Mouse (Mus musculus): ENCODE measurements around the gene Hmgb3. TPM values are rescaled to one million over a fixed set of nuclear protein-coding genes. Genes with fewer than 3 reads are reported as not detected.
"Not testable (repeated sequence)": the region's sequence is repeated elsewhere in the genome, so short reads cannot be mapped to it uniquely, and the experiment has no call there.

The Hmgb3 gene
- polyA plus RNA-seq (2015; fragmentation: Nextera tagmentation; extraction: Ambion mirVana), result 169 and 192 TPM in 2 replicates

- Histone ChIP-seq H3K9me3 (no peaks in the 10 kb centered on the region), H3K4me3 (peak within 1 kb of the TSS; percentile 64), H3K4me2 (peak within 1 kb of the TSS; percentile 78), H3K27me3 (replicated peaks) (0 out of 2 replicates have a peak, but pooled peaks cover 6% of the 10 kb centered on the region), H3K36me3 (peaks cover 10% of the 10 kb centered on the region), H3K9ac (peak within 1 kb of the TSS; percentile 86), H3K27ac (replicated peaks) (peak within 1 kb of the TSS; percentile 90), H3K4me1 (no peaks in the 10 kb centered on the region)
- ATAC-seq (ENCODE audit: extremely low read depth, insufficient number of reproducible peaks, low FRiP score, low TSS enrichment), result peak; percentile 89
- WGBS, result 14% methylated on average over 59 of the region's 59 CpGs
Measured at GRCm38 (mm10) chrX:71555415-71556114, at the start of gene Hmgb3. Hmgb3 (plus strand) TSS chrX:71555918.

- not testable (repeated sequence) for H3K27ac ChIP-seq (replicated peaks); H3K9ac ChIP-seq; H3K27me3 ChIP-seq (replicated peaks); H3K4me2 ChIP-seq; H3K36me3 ChIP-seq; H3K4me3 ChIP-seq; H3K4me1 ChIP-seq; H3K9me3 ChIP-seq; ATAC-seq (ENCODE audit: extremely low read depth, insufficient number of reproducible peaks, low FRiP score, low TSS enrichment)
- WGBS, result 84% methylated on average over 4 of the region's 4 CpGs
Measured at GRCm38 (mm10) chrX:71506591-71506990, 49.1 kb upstream of the Hmgb3 start.

- no peak for ATAC-seq (ENCODE audit: extremely low read depth, insufficient number of reproducible peaks, low FRiP score, low TSS enrichment)
- no peak overlapping the region for H3K9ac ChIP-seq
Measured at GRCm38 (mm10) chrX:71519252-71519651, 36.5 kb upstream of the Hmgb3 start.

GRCm38 (mm10) chrX:71522889-71523288 lies 32.8 kb upstream of the Hmgb3 start:
- H3K4me3 ChIP-seq, result no peak overlapping the region
- H3K9me3 ChIP-seq, result no peaks in the 10 kb centered on the region
- 88% methylated on average over 3 of the region's 3 CpGs for WGBS
- H3K36me3 ChIP-seq, result no peaks in the 10 kb centered on the region
- H3K27me3 ChIP-seq (replicated peaks), result peaks cover 26% of the 10 kb centered on the region
- H3K27ac ChIP-seq (replicated peaks), result no peak overlapping the region
- ATAC-seq (ENCODE audit: extremely low read depth, insufficient number of reproducible peaks, low FRiP score, low TSS enrichment), result no peak
- peaks cover 5% of the 10 kb centered on the region for H3K4me1 ChIP-seq
- no peak overlapping the region for H3K4me2 ChIP-seq
- no peak overlapping the region for H3K9ac ChIP-seq

More at GRCm38 (mm10) chrX:71519252-71519651, 36.5 kb upstream of the Hmgb3 start:
- Histone ChIP-seq H3K27me3 (replicated peaks) (peaks cover 19% of the 10 kb centered on the region), H3K27ac (replicated peaks) (no peak overlapping the region), H3K9me3 (no peaks in the 10 kb centered on the region), H3K4me3 (no peak overlapping the region), H3K4me2 (no peak overlapping the region), H3K4me1 (no peaks in the 10 kb centered on the region), H3K36me3 (no peaks in the 10 kb centered on the region)
- 70% methylated on average over 4 of the region's 4 CpGs for WGBS

GRCm38 (mm10) chrX:71524310-71524709 lies 31.4 kb upstream of the Hmgb3 start:
- no peak overlapping the region for H3K4me2 ChIP-seq
- no peak for ATAC-seq (ENCODE audit: extremely low read depth, insufficient number of reproducible peaks, low FRiP score, low TSS enrichment)
- no peak overlapping the region for H3K27ac ChIP-seq (replicated peaks)

GRCm38 (mm10) chrX:71525593-71526299 lies 30.0 kb upstream of the Hmgb3 start:
- H3K9me3 ChIP-seq, result no peaks in the 10 kb centered on the region
- no peaks in the 10 kb centered on the region for H3K36me3 ChIP-seq
- H3K9ac ChIP-seq, result no peak overlapping the region
- 18% methylated on average over 3 of the region's 3 CpGs for WGBS
- H3K4me3 ChIP-seq, result no peak overlapping the region
- no peak overlapping the region for H3K27ac ChIP-seq (replicated peaks)
- H3K4me1 ChIP-seq, result peaks cover 14% of the 10 kb centered on the region
- ATAC-seq (ENCODE audit: extremely low read depth, insufficient number of reproducible peaks, low FRiP score, low TSS enrichment), result no peak
- H3K4me2 ChIP-seq, result no peak overlapping the region
- H3K27me3 ChIP-seq (replicated peaks), result peaks cover 32% of the 10 kb centered on the region

More at GRCm38 (mm10) chrX:71524310-71524709, 31.4 kb upstream of the Hmgb3 start:
- Histone ChIP-seq H3K4me1 (peaks cover 14% of the 10 kb centered on the region), H3K4me3 (no peak overlapping the region), H3K36me3 (no peaks in the 10 kb centered on the region), H3K9ac (no peak overlapping the region), H3K9me3 (no peaks in the 10 kb centered on the region), H3K27me3 (replicated peaks) (peaks cover 23% of the 10 kb centered on the region)
- 44% methylated on average over 2 of the region's 2 CpGs for WGBS

GRCm38 (mm10) chrX:71527461-71527860 lies 28.3 kb upstream of the Hmgb3 start:
- 76% methylated on average over 1 of the region's 1 CpGs for WGBS
- no peak for ATAC-seq (ENCODE audit: extremely low read depth, insufficient number of reproducible peaks, low FRiP score, low TSS enrichment)

GRCm38 (mm10) chrX:71528150-71528549 lies 27.6 kb upstream of the Hmgb3 start:
- peaks cover 41% of the 10 kb centered on the region for H3K27me3 ChIP-seq (replicated peaks)
- ATAC-seq (ENCODE audit: extremely low read depth, insufficient number of reproducible peaks, low FRiP score, low TSS enrichment), result no peak
- H3K9me3 ChIP-seq, result no peaks in the 10 kb centered on the region
- H3K4me2 ChIP-seq, result no peak overlapping the region
- no peak overlapping the region for H3K4me3 ChIP-seq
- H3K36me3 ChIP-seq, result no peaks in the 10 kb centered on the region
- whole genome bisulfite sequencing, result 57% methylated on average over 3 of the region's 3 CpGs
- no peak overlapping the region for H3K9ac ChIP-seq
- no peak overlapping the region for H3K27ac ChIP-seq (replicated peaks)
- H3K4me1 ChIP-seq, result peaks cover 14% of the 10 kb centered on the region

More at GRCm38 (mm10) chrX:71527461-71527860, 28.3 kb upstream of the Hmgb3 start:
- Histone ChIP-seq H3K27ac (replicated peaks) (no peak overlapping the region), H3K36me3 (no peaks in the 10 kb centered on the region), H3K4me2 (no peak overlapping the region), H3K9ac (no peak overlapping the region), H3K9me3 (no peaks in the 10 kb centered on the region), H3K4me3 (no peak overlapping the region), H3K4me1 (peaks cover 14% of the 10 kb centered on the region), H3K27me3 (replicated peaks) (peaks cover 34% of the 10 kb centered on the region)

- no peak for ATAC-seq (ENCODE audit: extremely low read depth, insufficient number of reproducible peaks, low FRiP score, low TSS enrichment)
- Histone ChIP-seq H3K9me3 (no peaks in the 10 kb centered on the region), H3K36me3 (no peaks in the 10 kb centered on the region), H3K27ac (replicated peaks) (no peak overlapping the region), H3K4me2 (no peak overlapping the region), H3K9ac (no peak overlapping the region), H3K4me1 (peaks cover 14% of the 10 kb centered on the region), H3K27me3 (replicated peaks) (peaks cover 45% of the 10 kb centered on the region), H3K4me3 (no peak overlapping the region)
- 61% methylated on average over 6 of the region's 6 CpGs for WGBS
Measured at GRCm38 (mm10) chrX:71528646-71529045, 27.1 kb upstream of the Hmgb3 start.

GRCm38 (mm10) chrX:71532635-71533034 lies 23.1 kb upstream of the Hmgb3 start:
- Histone ChIP-seq H3K27ac (replicated peaks) (no peak overlapping the region), H3K4me1 (peaks cover 11% of the 10 kb centered on the region), H3K27me3 (replicated peaks) (peaks cover 45% of the 10 kb centered on the region), H3K4me2 (no peak overlapping the region), H3K4me3 (no peak overlapping the region), H3K9me3 (no peaks in the 10 kb centered on the region), H3K9ac (no peak overlapping the region), H3K36me3 (no peaks in the 10 kb centered on the region)
- 53% methylated on average over 3 of the region's 3 CpGs for WGBS
- ATAC-seq (ENCODE audit: extremely low read depth, insufficient number of reproducible peaks, low FRiP score, low TSS enrichment), result no peak

GRCm38 (mm10) chrX:71534102-71534501 lies 21.6 kb upstream of the Hmgb3 start:
- Histone ChIP-seq H3K9ac (no peak overlapping the region), H3K4me1 (no peaks in the 10 kb centered on the region), H3K27me3 (replicated peaks) (peaks cover 45% of the 10 kb centered on the region), H3K4me3 (no peak overlapping the region), H3K9me3 (no peaks in the 10 kb centered on the region), H3K36me3 (no peaks in the 10 kb centered on the region), H3K4me2 (no peak overlapping the region), H3K27ac (replicated peaks) (no peak overlapping the region)
- 65% methylated on average over 5 of the region's 5 CpGs for WGBS
- ATAC-seq (ENCODE audit: extremely low read depth, insufficient number of reproducible peaks, low FRiP score, low TSS enrichment), result no peak

Measured in heart, embryonic 13.5 days (tissue).